Mouse (Mus musculus) cerebellum, postnatal 25 days (tissue): ENCODE results near the gene Slc25a19.

Source experiments
- DNase-seq, 2 experiments: peaks; one replicate each; pipeline ENCODE4 v3.0.0; 2021; ENCODE audit warnings: mixed read lengths in 2 of 2

Slc25a19 gene

DNA sequence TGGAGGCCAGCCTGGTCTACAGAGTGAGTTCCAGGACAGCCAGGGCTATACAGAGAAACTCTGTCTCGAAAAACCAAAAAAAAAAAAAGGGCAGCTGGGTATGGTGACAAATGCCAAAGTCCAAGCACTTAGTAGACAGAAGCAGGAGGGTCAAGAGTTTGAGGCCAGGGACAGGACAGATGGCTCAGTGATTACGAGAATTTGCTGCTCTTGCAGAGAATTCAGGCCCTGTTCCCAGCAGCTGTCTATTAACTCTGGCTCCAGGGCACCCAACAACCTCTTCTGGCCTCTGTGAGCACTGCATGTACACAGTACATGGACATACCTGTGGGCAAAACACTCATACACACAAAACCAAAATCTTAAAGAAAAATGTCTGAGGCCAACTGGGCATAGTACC, 10.1 kb downstream of the Slc25a19 start:
- no peak for DNase-seq

DNA sequence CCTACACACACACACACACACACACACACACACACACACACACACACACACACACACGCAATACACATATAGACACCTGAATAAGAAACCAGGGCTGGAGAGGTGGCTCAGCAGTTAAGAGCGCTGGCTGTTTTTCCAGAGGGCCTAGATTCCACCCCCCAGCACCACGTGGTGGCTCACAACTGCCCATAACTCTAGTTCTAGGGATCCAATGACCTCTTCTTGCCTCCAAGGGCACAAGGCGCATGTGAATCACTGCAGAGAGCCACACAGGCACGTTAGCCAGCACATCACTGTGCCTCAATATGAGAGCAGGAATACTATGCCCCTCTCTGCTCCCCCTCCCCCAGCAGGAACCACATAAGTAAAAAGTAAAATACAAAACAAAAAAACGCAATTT, 11.2 kb downstream of the Slc25a19 start:
- DNase-seq: no peak

DNA sequence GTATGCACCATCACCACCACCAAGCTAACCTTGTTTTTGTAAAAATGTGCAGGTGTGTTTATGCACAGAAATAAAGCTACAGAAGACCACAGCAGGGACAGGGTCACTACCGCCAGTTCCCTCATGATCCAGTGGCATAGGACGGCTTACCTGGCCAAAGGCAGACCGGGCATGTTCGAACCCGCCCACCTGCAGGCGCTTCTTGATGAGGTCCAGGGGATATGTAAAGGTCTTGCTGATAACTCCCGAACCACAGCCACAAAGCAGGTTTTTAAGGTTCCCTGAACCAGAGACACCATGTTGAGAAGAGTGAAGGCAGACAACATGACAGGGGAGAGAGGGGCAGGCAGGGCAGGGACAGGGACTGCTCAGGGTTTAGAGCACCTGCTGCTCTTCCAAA, 11.7 kb downstream of the Slc25a19 start:
- DNase-seq: no peak

DNA sequence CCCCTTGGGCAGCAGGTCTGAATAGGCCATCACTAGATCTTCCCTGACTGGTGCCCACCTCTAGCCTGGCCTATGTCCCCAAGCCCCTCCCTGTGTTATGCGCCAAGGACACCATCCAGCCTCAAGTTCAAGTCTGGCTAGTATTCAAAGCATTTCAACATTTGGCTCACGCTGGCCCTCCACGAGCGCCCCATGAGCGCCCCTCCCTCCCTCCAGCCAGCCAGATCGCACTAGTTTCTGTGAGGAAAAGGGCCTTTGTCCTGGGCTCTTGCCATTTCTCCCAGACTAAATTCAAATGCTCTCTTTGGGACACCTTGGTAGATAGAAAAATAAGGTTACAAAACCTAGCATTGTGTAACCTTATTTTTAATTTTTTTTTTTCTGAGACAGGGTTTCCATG, 12.2 kb downstream of the Slc25a19 start:
- no peak for DNase-seq

DNA sequence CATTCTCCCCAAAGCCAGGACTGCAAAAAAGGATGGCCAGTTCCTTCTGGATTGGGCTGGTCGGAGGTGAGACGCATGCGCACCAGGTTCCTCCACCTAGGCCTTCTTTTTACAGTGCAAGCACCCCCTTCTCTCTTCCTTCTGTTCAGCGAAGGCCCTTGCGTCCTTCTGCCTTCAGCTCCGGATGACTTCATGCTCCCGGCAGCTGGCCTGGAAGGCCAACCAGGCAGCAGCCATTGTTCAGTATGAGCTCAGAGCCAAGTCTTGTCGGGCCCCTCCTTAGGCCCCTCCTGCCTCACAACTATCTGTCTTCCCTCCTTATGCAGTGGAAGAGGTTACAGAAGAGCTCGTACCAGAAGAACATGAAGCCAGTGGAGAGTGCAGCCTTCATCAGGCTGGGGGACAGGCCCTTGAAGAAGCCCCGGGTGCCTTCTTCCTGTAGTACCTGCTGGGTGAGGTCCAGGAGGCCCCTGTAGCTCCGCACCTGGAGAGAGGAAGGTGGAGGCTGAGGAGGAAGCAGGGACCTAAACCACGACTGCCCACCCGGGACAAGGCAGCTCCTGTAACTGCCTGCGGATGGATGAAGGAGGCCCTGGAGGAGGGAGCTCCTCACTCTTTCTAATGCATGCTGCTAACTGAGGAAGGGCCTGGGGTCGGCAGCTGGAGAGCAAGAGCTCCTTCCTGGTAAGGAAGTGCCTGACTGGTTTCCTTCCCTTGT, 12.8 kb downstream of the Slc25a19 start:
- DNase-seq: no peak

DNA sequence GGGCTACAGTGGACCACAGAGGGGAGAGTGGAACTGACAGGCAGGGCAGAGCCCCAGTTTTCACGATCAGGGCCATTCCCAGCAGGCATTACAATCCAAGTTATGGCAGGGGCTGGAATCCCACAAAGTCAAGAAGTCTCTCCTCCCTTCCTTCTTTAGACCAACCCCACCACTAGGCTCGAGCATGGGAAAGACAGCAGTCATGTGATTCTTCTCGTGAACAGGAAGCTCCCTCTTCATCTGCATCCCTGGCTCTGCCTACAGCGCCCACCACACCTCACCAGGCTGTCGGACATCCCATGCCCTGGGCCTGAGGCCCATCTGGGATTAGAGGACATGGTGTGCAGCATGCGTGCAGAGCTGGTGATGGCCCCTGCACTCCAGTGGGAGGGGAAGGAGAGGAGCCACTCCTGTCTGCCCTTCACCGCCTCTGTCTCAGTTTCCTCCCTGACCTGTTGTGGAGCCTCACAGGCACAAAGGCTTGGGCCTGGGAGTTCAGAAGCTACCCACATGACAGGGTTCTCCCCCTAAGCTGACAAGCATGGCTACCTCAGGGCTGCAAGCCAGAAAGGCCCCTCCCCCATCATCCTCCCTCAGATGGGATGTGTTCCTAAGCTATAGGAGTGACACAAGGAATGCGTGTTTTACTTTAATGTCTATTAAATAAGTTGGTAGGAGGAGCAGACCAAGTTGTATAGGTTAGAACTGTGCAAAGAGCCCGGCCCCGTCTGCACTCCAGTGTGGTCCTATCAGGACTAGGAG, 13.6 kb downstream of the Slc25a19 start:
- DNase-seq: peak in 1 of 2 experiments; percentile 40

DNA sequence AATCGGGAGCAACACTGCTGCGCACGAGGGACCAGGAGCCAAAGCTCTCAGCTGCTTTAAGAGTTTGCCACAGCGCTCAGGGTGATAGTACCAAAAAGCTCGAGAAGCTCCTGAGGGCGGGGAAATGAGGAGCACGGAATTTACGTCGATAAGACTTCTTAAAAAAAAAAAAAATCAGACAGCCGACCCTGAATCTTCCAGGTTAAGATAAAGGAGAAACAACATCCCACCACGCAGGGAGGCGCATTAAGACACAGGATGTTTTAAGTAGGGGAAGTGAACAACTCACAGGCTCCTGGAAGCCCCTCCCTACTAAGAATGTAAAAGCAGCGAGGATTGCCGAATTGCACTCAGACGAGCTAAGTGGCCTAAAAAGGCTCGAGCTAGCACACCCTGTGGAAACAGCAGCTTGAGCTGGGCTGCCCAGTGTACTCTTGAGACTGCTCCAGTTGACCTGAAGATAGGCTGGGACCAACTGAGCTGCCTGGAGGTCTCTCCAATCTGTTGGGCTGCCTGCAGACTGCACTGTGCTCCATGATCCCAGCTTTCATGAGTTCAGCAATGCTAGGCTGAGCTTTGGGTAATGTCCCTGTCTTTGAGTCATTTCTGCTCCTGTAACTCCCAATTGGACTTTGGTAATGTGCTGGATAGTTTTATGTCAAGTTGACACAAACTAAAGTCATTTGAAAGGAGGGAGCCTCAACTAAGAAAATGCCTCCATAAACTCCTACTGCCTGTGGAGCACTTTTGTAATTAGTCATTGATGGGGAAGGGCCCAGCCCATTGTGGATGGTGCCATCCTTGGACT, 14.8 kb downstream of the Slc25a19 start:
- no peak for DNase-seq

DNA sequence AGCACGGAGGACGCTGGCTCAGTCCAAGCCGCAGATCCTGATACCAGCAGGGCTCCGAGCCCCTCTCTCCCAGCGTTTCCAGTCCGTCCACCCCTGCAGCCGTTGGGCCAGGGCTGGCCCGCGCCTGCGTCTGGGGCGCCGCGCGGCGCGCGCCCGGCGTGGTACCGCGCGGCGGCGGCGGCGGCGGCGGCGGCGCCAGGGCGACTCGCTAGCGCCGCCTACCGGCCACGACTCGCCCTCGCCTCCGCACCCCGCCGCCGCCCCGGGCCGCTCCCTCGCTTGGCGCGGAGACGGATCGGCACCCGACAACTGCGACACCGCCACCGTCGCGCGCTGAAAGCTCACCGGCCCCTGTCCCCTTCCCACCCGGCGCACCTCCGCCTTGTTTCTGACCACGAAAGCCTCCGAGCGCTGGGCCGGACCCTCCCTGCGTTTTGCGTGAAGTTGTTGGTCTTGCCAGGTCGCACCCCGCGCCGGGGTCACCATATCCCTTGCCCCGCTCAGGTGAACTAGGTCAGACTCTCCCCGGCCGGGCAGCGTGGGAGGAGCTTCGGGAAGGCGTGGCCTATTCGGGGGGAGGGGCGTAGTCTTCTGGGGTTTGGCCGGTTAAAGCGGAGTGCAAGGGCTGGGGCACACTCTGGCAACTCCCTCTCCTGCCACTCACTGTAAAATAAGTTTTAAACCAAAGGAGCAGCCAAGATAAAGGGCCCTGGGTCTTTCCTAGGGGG, 15.5 kb downstream of the Slc25a19 start, which contains the start of gene Mif4gd:
Gene Mif4gd, minus strand, starts transcription at position 560 of the 728 bp plus-strand sequence.
- DNase-seq: peak; percentile 93

DNA sequence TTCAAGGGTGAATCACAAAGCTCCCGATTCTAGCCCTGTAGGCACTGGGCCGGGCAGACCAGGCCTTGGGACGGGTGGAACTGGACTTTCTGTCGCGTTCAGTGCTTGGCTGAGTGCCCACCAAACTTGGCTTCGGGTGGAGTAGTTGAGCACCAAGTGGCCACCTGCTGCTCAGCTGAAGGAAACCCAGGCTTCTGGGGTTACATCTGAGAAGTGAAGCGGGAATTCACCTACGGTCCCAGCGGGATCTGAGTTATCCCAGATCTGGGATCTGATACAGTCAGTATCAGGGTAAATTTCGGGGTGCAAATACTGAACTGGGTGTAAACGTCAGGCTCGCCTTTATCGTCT, 16.1 kb downstream of the Slc25a19 start:
- DNase-seq: peak; percentile 79 to 87

DNA sequence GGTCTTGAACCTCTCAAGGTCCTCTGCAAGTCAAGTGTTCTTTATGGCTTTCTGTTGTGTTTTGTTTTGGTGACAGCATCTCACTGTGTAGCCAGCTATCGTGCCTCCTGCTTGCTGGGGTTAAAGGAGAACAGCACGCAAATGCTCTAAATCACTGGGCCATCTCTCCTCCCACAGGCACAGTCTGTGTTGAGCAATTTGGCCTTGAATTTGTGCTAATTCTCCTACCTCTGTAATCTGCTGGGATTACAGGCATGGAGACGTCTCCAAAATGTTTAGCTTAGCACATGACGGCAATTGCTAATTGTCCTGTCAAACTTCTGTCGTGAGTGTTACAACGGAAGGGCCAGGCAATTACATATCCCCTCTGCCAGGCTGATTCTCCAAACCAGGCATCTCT, 16.9 kb downstream of the Slc25a19 start:
- DNase-seq: no peak

DNA sequence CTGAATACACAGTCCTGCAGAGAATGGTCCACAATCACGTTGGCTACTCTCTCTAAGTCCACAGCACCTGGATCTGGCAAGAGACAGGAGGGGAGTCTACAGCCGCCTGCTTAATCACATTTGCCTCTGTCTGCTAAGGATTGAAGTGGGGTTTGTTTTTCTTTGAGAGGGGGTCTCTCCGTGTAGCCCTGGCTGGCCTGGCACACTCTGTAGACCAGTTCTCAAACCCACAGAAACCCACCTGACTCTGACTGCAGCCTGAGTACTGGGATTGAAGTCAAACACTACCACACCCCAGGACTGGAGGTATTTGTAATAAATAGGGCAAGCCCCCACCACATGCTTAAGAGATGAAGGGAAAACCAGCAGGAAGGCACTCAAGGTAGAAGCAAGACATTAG, 18.5 kb downstream of the Slc25a19 start:
- no peak for DNase-seq

DNA sequence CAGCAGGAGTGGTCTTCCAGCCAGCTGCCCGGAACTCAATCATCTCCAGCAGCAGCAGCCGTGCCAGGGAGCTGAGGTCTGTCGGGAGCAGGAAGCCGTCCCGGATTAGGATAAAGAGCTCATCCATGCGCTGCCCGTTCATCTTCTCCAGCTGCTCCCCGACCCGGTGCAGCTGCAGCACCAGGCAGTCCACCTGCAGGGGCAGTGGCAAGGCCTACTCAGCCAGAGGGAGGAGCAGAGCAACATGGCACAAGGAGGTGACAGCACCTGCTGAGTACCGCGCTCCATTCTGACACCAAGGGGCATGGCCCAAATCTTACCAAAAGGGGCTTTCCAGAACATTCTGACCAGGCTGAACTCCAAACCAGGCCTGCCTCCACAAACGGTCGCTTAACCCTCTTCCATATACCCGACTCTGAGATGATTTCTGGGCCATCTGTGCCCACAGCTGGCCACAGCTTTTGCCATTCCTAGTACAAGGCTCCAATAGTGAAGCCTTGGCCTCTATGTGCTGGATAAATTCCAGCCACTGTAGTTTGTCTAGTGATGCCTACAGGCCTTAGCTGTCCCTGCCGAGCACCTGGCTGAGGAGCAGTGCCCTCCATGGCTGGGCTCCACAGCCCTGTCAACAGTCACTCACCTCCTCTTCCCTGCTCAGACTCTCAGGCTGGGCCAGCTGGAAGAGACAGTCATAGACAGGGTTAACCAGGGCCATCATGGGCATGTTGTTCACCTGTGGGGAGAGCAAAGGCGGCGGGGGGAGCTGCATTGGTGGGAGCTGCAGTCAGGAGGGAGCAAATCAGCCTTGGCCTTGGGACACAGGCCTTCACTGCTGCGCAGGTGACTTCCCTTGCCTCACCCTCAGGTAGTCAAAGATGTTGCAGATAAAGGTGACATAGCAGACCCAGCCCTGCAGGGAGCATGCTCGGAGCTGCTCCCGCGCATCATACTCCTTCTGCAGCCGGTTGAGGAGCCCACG, 19.4 kb downstream of the Slc25a19 start:
- peak in 1 of 2 experiments; percentile 37 for DNase-seq

DNA sequence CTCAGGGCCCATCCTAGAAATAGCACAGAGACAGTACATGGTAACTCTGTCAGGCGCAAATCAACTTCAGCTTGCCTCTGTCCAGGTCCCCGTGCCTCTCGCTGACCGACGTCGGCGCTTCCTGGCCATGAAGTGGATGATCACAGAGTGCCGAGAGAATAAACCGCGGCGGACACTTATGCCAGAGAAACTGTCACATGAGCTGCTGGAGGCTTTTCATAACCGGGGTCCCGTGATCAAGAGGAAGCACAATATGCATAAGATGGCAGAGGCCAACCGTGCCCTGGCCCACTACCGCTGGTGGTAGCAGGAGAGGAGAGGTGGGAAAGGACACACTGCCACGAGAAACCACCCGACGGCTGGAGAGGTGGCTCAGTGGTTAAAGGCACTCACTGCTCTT, 21.4 kb downstream of the Slc25a19 start:
- DNase-seq: no peak

DNA sequence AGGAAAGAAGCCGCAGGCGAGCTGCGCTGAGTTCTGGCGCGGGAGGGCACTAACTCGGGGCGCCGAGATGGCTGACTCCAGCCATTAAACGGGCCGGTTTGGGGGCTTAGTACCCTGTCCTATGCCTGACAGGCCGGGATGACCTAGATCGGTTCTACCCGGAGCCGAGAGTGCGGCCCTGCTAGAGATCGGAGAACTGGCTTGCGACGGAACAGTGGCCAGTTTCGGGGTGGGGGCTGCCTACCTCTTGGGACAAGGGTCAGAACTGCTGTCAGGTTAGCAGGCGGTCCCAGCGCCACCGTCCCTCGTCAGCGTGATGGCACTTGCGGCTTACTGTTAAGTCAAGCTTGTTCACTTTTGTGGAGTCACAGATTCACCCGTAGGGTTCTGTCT, 23.8 kb downstream of the Slc25a19 start:
- no peak for DNase-seq

DNA sequence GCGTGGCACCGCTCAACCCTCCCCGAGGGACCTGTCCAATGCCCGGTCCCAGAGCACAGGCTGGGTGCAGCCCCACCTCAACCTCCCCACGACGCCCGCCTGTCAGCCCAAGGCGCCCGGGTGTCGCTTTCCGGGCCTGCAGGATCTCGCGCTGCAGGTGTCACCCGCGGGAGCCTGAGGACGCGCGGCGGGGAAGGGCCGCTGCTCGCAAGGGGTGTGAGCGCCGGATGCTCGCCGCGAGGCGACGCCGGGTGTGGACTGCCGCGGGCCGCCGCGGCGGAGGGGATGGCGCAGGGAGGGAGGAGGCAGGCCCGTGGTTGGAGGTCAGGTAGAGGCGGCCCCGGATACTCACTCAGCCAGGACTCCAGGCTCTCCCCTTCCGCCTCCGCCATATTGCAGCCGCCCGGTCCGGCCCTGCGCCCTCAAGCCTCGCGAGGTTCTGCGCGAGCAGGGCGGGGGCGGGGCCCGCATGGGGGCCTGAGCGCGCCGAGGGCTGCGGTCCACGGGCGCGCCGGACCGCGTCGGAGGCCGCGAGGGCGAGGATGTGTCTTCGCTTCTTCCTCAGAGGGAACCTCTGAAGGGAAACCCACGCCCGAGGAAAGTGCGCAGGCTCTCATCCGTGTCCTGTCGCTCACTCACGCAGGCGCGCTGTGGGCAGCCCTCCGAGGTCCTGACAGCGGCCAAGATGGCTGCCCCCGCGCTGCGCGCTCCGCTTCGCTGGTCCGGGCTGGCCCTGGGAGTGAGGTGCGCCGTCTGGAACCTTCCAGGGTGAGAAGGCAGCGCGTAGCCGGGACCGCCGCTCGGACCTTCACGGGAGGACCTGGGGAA, 24.4 kb downstream of the Slc25a19 start, which contains the start of the genes Mrps7 and Gga3:
Gene Mrps7, plus strand, starts transcription at position 450 of the 828 bp plus-strand sequence.
Gene Gga3, minus strand, starts transcription at position 576 of the 828 bp plus-strand sequence.
- DNase-seq: peak; percentile 94 to 95

DNA sequence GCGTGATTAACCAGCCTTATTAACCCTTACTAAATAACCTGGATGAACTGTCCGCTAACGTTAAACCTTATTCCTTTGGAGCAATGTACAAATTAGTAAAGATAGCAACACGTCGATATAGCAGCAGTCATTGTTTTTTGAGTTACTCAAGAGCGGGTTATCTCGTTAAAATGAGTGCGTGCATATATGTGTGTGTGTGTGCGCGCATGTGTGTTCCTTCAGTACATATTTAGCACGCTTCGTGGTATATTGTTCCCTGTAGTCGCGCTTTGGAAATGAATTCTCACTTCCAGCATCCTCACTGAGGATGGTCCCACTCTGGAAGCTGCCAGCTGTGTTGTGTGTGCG, 25.0 kb downstream of the Slc25a19 start:
- no peak for DNase-seq

DNA sequence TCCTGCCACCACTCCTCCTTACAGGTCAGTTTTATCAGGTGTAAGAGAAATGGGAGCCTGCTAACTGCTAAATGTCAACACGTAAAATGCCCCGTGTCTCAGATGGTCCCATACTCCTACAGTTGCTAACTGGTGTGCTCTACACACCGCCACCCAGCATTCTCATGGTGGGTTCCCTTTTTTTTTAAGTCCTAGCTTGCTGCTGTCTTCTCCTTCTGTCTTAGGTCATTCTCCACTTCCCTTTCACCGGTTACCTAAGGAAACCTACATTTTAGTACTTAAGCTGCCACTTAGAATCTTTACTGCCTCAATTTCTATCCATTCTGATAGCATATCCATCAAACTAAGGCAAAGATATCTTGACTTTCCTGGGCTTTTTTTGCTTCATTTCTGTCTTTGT, 26.9 kb downstream of the Slc25a19 start:
- DNase-seq: no peak

DNA sequence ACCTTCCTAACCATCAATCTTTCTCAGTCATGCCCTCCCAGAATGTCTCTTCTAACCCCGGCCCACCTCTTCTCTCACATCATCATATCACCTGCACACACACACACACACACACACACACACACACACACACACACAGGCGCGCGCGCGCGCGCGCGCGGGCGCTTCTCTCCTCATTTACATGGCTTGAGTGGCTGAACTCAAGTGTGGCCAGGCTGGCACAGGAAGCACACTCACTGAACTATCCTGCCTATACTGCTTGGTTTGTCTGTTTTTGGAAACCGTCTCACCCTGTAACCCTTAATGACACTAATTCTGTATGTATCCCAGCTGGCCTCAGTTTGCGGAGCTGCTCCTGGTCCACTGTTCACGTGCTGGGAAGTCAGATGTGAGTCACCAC, 27.4 kb downstream of the Slc25a19 start:
- no peak for DNase-seq

DNA sequence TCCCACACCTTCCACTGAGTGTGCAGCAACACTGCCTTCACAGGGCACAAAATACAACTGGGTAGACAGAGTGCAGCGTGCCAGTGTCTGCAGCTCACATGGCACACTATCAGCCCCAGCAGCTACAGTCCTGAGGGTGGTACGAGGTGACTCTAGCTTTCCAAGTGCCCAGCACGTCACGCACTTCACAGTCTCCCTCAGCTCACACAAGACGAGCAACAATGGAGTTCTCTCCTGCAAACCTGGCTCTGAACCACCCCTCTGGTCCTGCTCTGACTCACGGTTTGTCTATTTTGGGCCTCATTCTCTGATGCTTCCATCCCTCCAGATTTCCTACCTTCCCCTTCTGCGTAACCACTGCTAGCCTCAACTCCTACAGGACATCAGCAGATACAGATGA, 28.4 kb downstream of the Slc25a19 start:
- no peak for DNase-seq

DNA sequence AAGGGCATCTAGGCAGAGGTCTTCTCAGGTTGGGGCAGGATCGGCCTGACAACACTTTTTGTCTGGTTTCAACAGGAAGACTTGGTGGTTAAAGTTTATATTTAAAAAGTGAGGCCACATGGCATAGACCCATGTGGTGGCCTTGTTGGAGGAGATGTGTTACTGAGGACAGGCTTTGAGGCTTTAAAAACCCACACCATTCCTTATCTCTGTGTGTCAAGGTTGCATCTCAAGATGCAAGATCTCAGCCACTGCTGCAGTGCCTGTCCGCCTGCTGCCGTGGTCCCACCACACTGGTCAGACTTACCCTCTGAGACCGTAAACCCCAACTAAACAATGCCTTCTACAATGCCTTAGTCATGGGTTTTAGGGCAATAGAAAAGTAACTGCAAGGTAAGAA, 29.8 kb downstream of the Slc25a19 start:
- DNase-seq: no peak

DNA sequence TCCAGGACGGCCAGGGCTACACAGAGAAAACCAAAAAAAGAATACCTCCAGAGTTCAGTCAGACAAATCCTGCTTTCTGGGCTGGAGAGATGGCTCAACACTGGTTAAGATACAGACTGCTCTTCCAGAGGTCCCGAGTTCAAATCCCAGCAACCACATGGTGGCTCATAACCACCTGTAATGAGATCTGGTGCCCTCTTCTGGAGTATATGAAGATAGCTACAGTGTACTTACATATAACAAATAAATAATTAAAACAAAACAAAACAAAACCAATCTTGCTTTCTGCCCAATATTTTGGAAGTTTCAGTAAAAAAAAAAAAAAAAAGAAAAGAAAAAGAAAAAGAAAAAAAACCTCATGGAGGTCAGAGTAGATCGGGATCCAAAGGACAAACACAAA, 32.9 kb downstream of the Slc25a19 start:
- DNase-seq: no peak
